In genomic region chr10:18319691-18320090, GRCm38 (mm10) we compare ENCODE assay signal across 7 mouse cellular contexts. TPM values are rescaled to one million over a fixed set of nuclear protein-coding genes. Genes with fewer than 3 reads are reported as not detected.
DNase-seq lines count a peak whose midpoint lies in the region; ATAC-seq and TF ChIP-seq lines count a peak whose summit lies in the region.

No protein-coding gene starts in this region.

- TF ChIP-seq CTCF in lung, embryonic 14.5 days (IDR thresholded peaks at IDR 0.05; ENCODE audit: low read depth), result no peak

- H3K4me1 ChIP-seq in lung, embryonic 14.5 days (ENCODE audit: insufficient read depth), result no peaks in the 10 kb centered on the region
- H3K4me1 ChIP-seq in forebrain, embryonic 14.5 days (ENCODE audit: control insufficient read depth, insufficient read depth, low read length), result no peaks in the 10 kb centered on the region
- no peaks in the 10 kb centered on the region for H3K4me1 ChIP-seq in liver, embryonic 12.5 days
- H3K4me1 ChIP-seq in stomach, embryonic 16.5 days (ENCODE audit: control insufficient read depth, insufficient read depth, low read length), result peaks cover 3% of the 10 kb centered on the region; the same call in 1 of the 2 replicates

- H3K27me3 ChIP-seq in lung, embryonic 14.5 days (ENCODE audit: insufficient read depth, low read length), result peaks cover 5% of the 10 kb centered on the region; the same call in 1 of the 2 replicates
- peaks cover 5% of the 10 kb centered on the region; the same call in 1 of the 2 replicates for H3K27me3 ChIP-seq in forebrain, embryonic 14.5 days (replicated peaks; ENCODE audit: control insufficient read depth, insufficient read depth, low read length)
- peaks cover 47% of the 10 kb centered on the region for H3K27me3 ChIP-seq in liver, embryonic 12.5 days (replicated peaks)
- no peaks in the 10 kb centered on the region for H3K27me3 ChIP-seq in stomach, embryonic 16.5 days (ENCODE audit: control insufficient read depth, insufficient read depth, low read length)

- H3K4me3 ChIP-seq in lung, embryonic 14.5 days (ENCODE audit: low read depth, low read length), result peak overlapping the region; percentile 73
- peak overlapping the region; percentile 69 for H3K4me3 ChIP-seq in forebrain, embryonic 14.5 days (ENCODE audit: low read depth, low read length)
- H3K4me3 ChIP-seq in liver, embryonic 12.5 days, result peak overlapping the region; percentile 62
- peak overlapping the region; percentile 79 for H3K4me3 ChIP-seq in stomach, embryonic 16.5 days (replicated peaks; ENCODE audit: low read length)

- no peak overlapping the region for H3K27ac ChIP-seq in lung, embryonic 14.5 days (ENCODE audit: low read depth)
- no peak overlapping the region for H3K27ac ChIP-seq in forebrain, embryonic 14.5 days (ENCODE audit: low read depth, low read length)
- H3K27ac ChIP-seq in liver, embryonic 12.5 days, result no peak overlapping the region
- H3K27ac ChIP-seq in stomach, embryonic 16.5 days (ENCODE audit: low read length), result peak overlapping the region; percentile 78

- whole genome bisulfite sequencing in lung, embryonic 14.5 days, result 35% methylated on average over 4 of the region's 4 CpGs
- WGBS in forebrain, embryonic 14.5 days, result 15% methylated on average over 4 of the region's 4 CpGs
- WGBS in liver, embryonic 12.5 days (ENCODE audit: insufficient replicate concordance), result 33% methylated on average over 4 of the region's 4 CpGs
- 18% methylated on average over 4 of the region's 4 CpGs for WGBS in stomach, embryonic 16.5 days

- peak overlapping the region; percentile 82 for H3K9ac ChIP-seq in lung, embryonic 14.5 days
- no peak overlapping the region for H3K9ac ChIP-seq in forebrain, embryonic 14.5 days (ENCODE audit: low read length)
- no peak overlapping the region for H3K9ac ChIP-seq in liver, embryonic 12.5 days
- H3K9ac ChIP-seq in stomach, embryonic 16.5 days (ENCODE audit: low read length), result peak overlapping the region; percentile 93

- no peaks in the 10 kb centered on the region for H3K36me3 ChIP-seq in lung, embryonic 14.5 days (ENCODE audit: insufficient read depth)
- no peaks in the 10 kb centered on the region for H3K36me3 ChIP-seq in forebrain, embryonic 14.5 days (ENCODE audit: control insufficient read depth, insufficient read depth, low read length)
- H3K36me3 ChIP-seq in liver, embryonic 12.5 days, result no peaks in the 10 kb centered on the region
- no peaks in the 10 kb centered on the region for H3K36me3 ChIP-seq in stomach, embryonic 16.5 days (ENCODE audit: control insufficient read depth, insufficient read depth, low read length)

- DNase-seq in lung, embryonic 14.5 days, result no peak
- no peak for DNase-seq in lung, postnatal 25 days (ENCODE audit: low spot score)
- DNase-seq in forebrain, embryonic 14.5 days (ENCODE audit: low spot score), result no peak
- DNase-seq in natural killer cell, adult 2 months (ENCODE audit: low spot score in 2 of 2), result no peak

- ATAC-seq in lung, embryonic 14.5 days (ENCODE audit: insufficient read depth), result no peak
- ATAC-seq in forebrain, embryonic 14.5 days, result no peak
- no peak for ATAC-seq in liver, embryonic 12.5 days
- ATAC-seq in stomach, embryonic 16.5 days (ENCODE audit: insufficient read depth, low FRiP score), result no peak
- no peak for ATAC-seq in activated CD4-positive, CD25-positive, alpha-beta regulatory T cell, adult 4 months

- no peaks in the 10 kb centered on the region for H3K9me3 ChIP-seq in lung, embryonic 14.5 days (ENCODE audit: low read depth, low read length)
- no peaks in the 10 kb centered on the region for H3K9me3 ChIP-seq in forebrain, embryonic 14.5 days (replicated peaks; ENCODE audit: control insufficient read depth, low read length)
- H3K9me3 ChIP-seq in liver, embryonic 12.5 days (replicated peaks), result no peaks in the 10 kb centered on the region
- no peaks in the 10 kb centered on the region for H3K9me3 ChIP-seq in stomach, embryonic 16.5 days (replicated peaks; ENCODE audit: control insufficient read depth, low read length)

- peak overlapping the region; percentile 95 for H3K4me2 ChIP-seq in lung, embryonic 14.5 days
- peak overlapping the region; percentile 99 for H3K4me2 ChIP-seq in forebrain, embryonic 14.5 days (ENCODE audit: low read length)
- H3K4me2 ChIP-seq in liver, embryonic 12.5 days, result peak overlapping the region; percentile 77
- H3K4me2 ChIP-seq in stomach, embryonic 16.5 days (ENCODE audit: low read depth, low read length), result peak overlapping the region; percentile 97

RNA-seq across cellular contexts. Expression of gene Nhsl1, which starts 0.9 kb away (rescaled TPM):
- polyA plus RNA-seq in lung, embryonic 14.5 days (2014; fragmentation: Nextera tagmentation; extraction: Ambion mirVana), result 5.5 and 7.0 TPM in 2 replicates
- polyA plus RNA-seq in forebrain, embryonic 14.5 days (2014; fragmentation: Nextera tagmentation; extraction: Ambion mirVana), result 17.1 and 17.9 TPM in 2 replicates
- 0.97 and 0.99 TPM in 2 replicates for polyA plus RNA-seq in liver, embryonic 12.5 days (2016; fragmentation: Nextera tagmentation; extraction: Ambion mirVana)
- 7.0 and 7.5 TPM in 2 replicates for polyA plus RNA-seq in stomach, embryonic 16.5 days (2015; fragmentation: Nextera tagmentation; extraction: Ambion mirVana)
- under 1 TPM; 0.54 to 0.69 TPM for polyA plus RNA-seq in activated CD4-positive, CD25-positive, alpha-beta regulatory T cell, adult 4 months (2017; shearing (Covaris generic))

Comparison
In these comparisons a context has a peak if more than half of its experiments do, and no peak if none do; other contexts are left out.
1. H3K9ac ChIP-seq: peak in lung, embryonic 14.5 days (single experiment) and stomach, embryonic 16.5 days (single experiment); none in forebrain, embryonic 14.5 days (single experiment) and liver, embryonic 12.5 days (single experiment).
2. Peak in every context shown above with its lines, with median percentiles within 50 percentile points of each other: H3K4me2 ChIP-seq and H3K4me3 ChIP-seq.